Mouse (Mus musculus) hindbrain, embryonic 11.5 days (tissue): ENCODE measurements at regions not wholly inside any gene's neighbourhood (a gene's known extent, or its start where the extent isn't known, plus 50 kb on each side); places are given as distances from the start of the nearest gene placed in this dataset.

ENCODE experiments used
- ATAC-seq: fragments of 200-750 bp; cut with Nextera tagmentation; 2 replicates; pipeline ENCODE4 v1.8.0; 2017; ENCODE audit warnings: mild to moderate bottlenecking, moderate TSS enrichment, moderate library complexity; ENCODE audit not compliant: low FRiP score
- DNase-seq: peaks from one replicate; pipeline ENCODE4 v3.0.0-alpha.2; 2015; ENCODE audit warnings: low spot score
- H3K27ac ChIP-seq: fragments of 300-500 bp; sonication (generic); 2 replicates; pipeline ENCODE4 v1.5.1; 2014; ENCODE audit warnings: mild to moderate bottlenecking, low read depth, low read length
- H3K27me3 ChIP-seq: fragments of 300-500 bp; sonication (generic); 2 replicates; pipeline ENCODE4 v1.6.1; 2014; ENCODE audit warnings: mild to moderate bottlenecking, low read length, moderate library complexity, mixed read lengths; ENCODE audit not compliant: control insufficient read depth, insufficient read depth
- H3K36me3 ChIP-seq: fragments of 300-500 bp; sonication (generic); 2 replicates; pipeline ENCODE4 v1.6.1; 2014; ENCODE audit warnings: mild to moderate bottlenecking, low read length, moderate library complexity, mixed read lengths; ENCODE audit not compliant: control insufficient read depth, insufficient read depth
- H3K4me1 ChIP-seq: fragments of 300-500 bp; sonication (generic); replicated peaks from 2 replicates; pipeline ENCODE4 v1.6.1; 2014; ENCODE audit warnings: low read length, mixed read lengths; ENCODE audit not compliant: control insufficient read depth, insufficient read depth
- H3K4me2 ChIP-seq: fragments of 300-500 bp; sonication (generic); replicated peaks from 2 replicates; pipeline ENCODE4 v1.6.1; 2014; ENCODE audit warnings: mild to moderate bottlenecking, low read depth, low read length
- H3K4me3 ChIP-seq: fragments of 300-500 bp; sonication (generic); 2 replicates; pipeline ENCODE4 v1.5.1; 2014; ENCODE audit warnings: low read depth, low read length
- H3K9ac ChIP-seq: fragments of 300-500 bp; sonication (generic); 2 replicates; pipeline ENCODE4 v1.6.1; 2014; ENCODE audit warnings: low read depth, low read length
- H3K9me3 ChIP-seq: fragments of 300-500 bp; sonication (generic); 2 replicates; pipeline ENCODE4 v1.6.1; 2016; ENCODE audit warnings: low read length; ENCODE audit not compliant: control insufficient read depth
- WGBS: fragments of 180-500 bp; shearing (Covaris S2); extraction: QIAGEN DNeasy Blood & Tissue Kit; methylation state at CpG from one replicate; pipeline ENCODE4 v1.1.7; 2014; 5-methylcytosine and 5-hydroxymethylcytosine counted together

GRCm38 (mm10) chr9:117873172-117873571 is 167.1 kb upstream of the Azi2 start:
- Histone ChIP-seq H3K4me3 (peak overlapping the region; percentile 57), H3K27me3 (peaks cover 4% of the 10 kb centered on the region; the same call in 1 of the 2 replicates), H3K4me1 (0 out of 2 replicates have a peak, but pooled peaks cover 5% of the 10 kb centered on the region), H3K36me3 (no peaks in the 10 kb centered on the region), H3K27ac (no peak overlapping the region), H3K9ac (peak overlapping the region; percentile 62), H3K4me2 (peak overlapping the region; percentile 95), H3K9me3 (no peaks in the 10 kb centered on the region)
- ATAC-seq (peak; percentile 15; the same call in 1 of the 2 replicates), DNase-seq (peak; percentile 20)
- WGBS: 20% methylated on average over 8 of the region's 8 CpGs

DNA sequence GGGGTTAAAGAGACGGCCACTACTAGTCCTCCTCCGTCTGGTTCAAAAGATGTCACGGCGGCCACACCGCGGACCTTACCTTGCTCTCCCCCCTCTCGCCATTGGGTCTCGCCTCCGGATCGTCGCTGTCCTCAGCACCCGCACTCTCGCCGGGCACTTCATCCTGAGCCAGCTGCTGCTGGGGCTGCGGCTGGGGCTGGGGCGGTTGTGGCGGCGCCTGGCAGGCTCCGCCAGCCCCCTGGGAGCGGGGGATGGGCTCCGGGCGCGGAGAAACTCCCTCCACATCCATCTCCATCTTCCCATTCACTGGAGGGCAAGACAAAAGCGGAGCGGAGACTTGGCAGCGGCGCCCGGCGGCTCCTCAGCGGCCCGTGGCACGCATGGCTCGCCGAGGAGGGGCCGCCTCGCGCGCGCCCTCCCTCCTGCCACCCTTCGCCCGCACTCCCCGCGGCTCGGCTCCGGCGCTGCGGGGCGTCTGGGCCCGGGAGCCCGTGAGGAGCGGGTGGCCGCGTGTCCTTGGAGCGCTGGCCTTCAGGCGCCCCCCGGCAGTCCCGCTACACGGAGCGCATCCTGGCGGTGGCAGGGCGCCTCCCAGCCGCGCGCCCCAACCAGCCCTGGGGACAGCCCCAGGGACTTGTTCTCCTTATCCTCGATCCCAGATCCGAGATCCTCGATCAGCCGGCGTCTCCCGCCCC is 167.8 kb upstream of the Azi2 start:
- peak; percentile 74 for DNase-seq
- Histone ChIP-seq H3K9me3 (no peaks in the 10 kb centered on the region), H3K4me1 (0 out of 2 replicates have a peak, but pooled peaks cover 5% of the 10 kb centered on the region), H3K4me3 (peak overlapping the region; percentile 57), H3K27me3 (peaks cover 4% of the 10 kb centered on the region; the same call in 1 of the 2 replicates), H3K9ac (peak overlapping the region; percentile 62), H3K27ac (peak overlapping the region; percentile 60; the same call in 1 of the 2 replicates), H3K36me3 (no peaks in the 10 kb centered on the region), H3K4me2 (peak overlapping the region; percentile 95)
- under 1% methylated on average over 61 of the region's 70 CpGs for WGBS
- ATAC-seq: peak; percentile 88

DNA sequence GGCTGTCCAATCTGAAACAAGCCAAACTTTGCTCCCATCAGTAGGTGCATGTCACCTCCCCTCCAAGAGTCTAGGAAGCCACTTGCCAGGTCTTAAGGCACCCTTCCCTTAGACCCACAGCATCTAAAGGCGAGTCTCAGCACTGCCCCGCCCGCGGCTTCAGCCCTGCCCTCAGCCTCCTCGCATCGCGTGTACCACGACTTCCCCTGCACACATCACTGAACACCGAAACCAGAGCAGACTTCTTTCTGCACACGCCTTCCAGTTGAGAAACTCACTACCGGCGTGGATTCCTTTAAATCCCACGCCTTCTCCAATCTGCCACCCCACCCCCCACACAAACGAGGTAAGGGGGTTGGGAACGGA is 168.3 kb upstream of the Azi2 start:
- Histone ChIP-seq H3K27ac (0 out of 2 replicates have a peak overlapping the region, but pooled peaks have one; percentile 60), H3K4me3 (peak overlapping the region; percentile 57), H3K9ac (peak overlapping the region; percentile 62), H3K27me3 (peaks cover 4% of the 10 kb centered on the region; the same call in 1 of the 2 replicates), H3K4me2 (peak overlapping the region; percentile 95), H3K9me3 (no peaks in the 10 kb centered on the region), H3K4me1 (0 out of 2 replicates have a peak, but pooled peaks cover 5% of the 10 kb centered on the region), H3K36me3 (no peaks in the 10 kb centered on the region)
- DNase-seq: peak; percentile 65
- ATAC-seq: peak; percentile 72
- under 1% methylated on average over 15 of the region's 15 CpGs for WGBS

DNA sequence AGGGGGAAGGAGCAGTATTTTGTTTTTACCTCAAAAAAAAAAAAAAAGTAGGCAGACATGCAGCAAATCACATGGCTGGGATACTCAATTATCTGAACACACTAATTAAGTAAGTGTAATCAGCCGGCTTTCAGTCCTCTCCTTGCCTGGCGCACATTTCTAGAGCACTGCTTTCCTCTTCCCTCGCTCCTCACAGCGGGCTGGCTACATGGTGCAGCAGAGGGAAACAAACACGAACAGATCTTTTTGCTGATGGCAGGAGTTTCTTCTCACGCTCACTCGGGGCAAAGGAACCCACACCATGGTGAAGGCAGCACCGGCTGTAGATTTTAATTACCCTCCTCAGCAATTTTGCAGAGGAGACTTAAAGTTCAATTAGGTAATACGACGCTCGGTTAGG is 169.7 kb upstream of the Azi2 start:
- H3K4me2 ChIP-seq: 0 out of 2 replicates have a peak overlapping the region, but pooled peaks have one; percentile 2
- no peaks in the 10 kb centered on the region for H3K9me3 ChIP-seq
- no peak for DNase-seq
- no peak overlapping the region for H3K9ac ChIP-seq
- H3K27me3 ChIP-seq: peaks cover 4% of the 10 kb centered on the region; the same call in 1 of the 2 replicates
- ATAC-seq: no peak
- WGBS: 62% methylated on average over 11 of the region's 11 CpGs
- no peaks in the 10 kb centered on the region for H3K36me3 ChIP-seq
- H3K4me1 ChIP-seq: 0 out of 2 replicates have a peak, but pooled peaks cover 5% of the 10 kb centered on the region
- no peak overlapping the region for H3K4me3 ChIP-seq
- no peak overlapping the region for H3K27ac ChIP-seq

DNA sequence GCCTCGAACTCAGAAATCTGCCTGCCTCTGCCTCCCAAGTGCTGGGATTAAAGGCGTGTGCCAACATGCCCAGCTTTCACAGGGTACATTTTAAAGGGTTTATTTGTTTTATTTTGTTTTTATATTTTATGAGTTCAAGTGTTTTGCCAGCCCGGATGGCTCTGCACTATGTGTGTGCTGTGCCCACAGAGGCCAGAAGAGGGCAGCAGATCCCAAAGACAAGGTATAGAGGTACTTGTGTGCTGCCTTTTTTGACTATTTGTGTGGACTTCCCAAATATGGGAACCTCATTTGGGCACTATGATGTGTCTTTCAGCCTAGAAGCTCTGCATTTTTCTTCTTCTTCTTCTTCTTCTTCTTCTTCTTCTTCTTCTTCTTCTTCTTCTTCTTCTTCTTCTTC is 176.4 kb upstream of the Azi2 start:
- H3K9ac ChIP-seq: no peak overlapping the region
- H3K4me2 ChIP-seq: no peak overlapping the region
- no peak for DNase-seq
- no peaks in the 10 kb centered on the region for H3K27me3 ChIP-seq
- no peaks in the 10 kb centered on the region for H3K36me3 ChIP-seq
- H3K9me3 ChIP-seq: no peaks in the 10 kb centered on the region
- H3K4me3 ChIP-seq: no peak overlapping the region
- no peaks in the 10 kb centered on the region for H3K4me1 ChIP-seq
- 83% methylated on average over 3 of the region's 3 CpGs for WGBS
- no peak overlapping the region for H3K27ac ChIP-seq
- ATAC-seq: no peak

DNA sequence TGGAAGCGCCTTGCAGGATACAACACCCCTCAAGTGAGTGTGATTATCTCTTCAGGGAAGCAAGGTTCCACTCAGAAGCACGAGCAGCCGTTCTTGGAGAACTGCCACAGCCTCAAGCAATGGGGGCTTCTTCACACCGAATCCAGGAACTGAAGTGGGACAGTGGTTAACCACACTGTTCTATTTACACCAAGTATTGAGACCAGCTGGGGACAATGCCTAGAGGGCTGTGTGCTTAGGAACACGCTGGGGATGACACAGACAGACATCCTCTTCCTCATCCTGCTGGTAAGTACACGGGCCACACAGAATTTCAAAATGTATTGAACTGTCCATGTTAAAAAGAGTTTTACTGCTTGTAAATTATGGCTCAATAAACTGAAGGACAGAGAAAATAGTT is 177.0 kb upstream of the Azi2 start:
- H3K27ac ChIP-seq: no peak overlapping the region
- no peaks in the 10 kb centered on the region for H3K36me3 ChIP-seq
- ATAC-seq (no peak), DNase-seq (no peak)
- no peak overlapping the region for H3K9ac ChIP-seq
- H3K27me3 ChIP-seq: no peaks in the 10 kb centered on the region
- no peaks in the 10 kb centered on the region for H3K9me3 ChIP-seq
- WGBS: 90% methylated on average over 6 of the region's 6 CpGs
- no peaks in the 10 kb centered on the region for H3K4me1 ChIP-seq
- H3K4me2 ChIP-seq: no peak overlapping the region
- H3K4me3 ChIP-seq: no peak overlapping the region

- H3K4me3 ChIP-seq: no peak overlapping the region
- WGBS: 82% methylated on average over 16 of the region's 16 CpGs
Measured at GRCm38 (mm10) chr9:117859580-117860045, 180.7 kb upstream of the Azi2 start.

GRCm38 (mm10) chr9:117843531-117843930 is 196.8 kb upstream of the Azi2 start:
- no peak overlapping the region for H3K27ac ChIP-seq
- no peak for DNase-seq

More at GRCm38 (mm10) chr9:117859580-117860045, 180.7 kb upstream of the Azi2 start:
- no peak overlapping the region for H3K4me2 ChIP-seq
- H3K27ac ChIP-seq: no peak overlapping the region
- H3K4me1 ChIP-seq: no peaks in the 10 kb centered on the region
- ATAC-seq (no peak), DNase-seq (no peak)
- H3K9me3 ChIP-seq: no peaks in the 10 kb centered on the region
- no peaks in the 10 kb centered on the region for H3K27me3 ChIP-seq
- no peak overlapping the region for H3K9ac ChIP-seq
- H3K36me3 ChIP-seq: no peaks in the 10 kb centered on the region

More at GRCm38 (mm10) chr9:117843531-117843930, 196.8 kb upstream of the Azi2 start:
- WGBS: 77% methylated on average over 4 of the region's 4 CpGs
- ATAC-seq: no peak
- no peaks in the 10 kb centered on the region for H3K36me3 ChIP-seq
- no peaks in the 10 kb centered on the region for H3K9me3 ChIP-seq
- H3K27me3 ChIP-seq: no peaks in the 10 kb centered on the region
- H3K4me1 ChIP-seq: no peaks in the 10 kb centered on the region
- H3K9ac ChIP-seq: no peak overlapping the region
- no peak overlapping the region for H3K4me3 ChIP-seq
- H3K4me2 ChIP-seq: no peak overlapping the region
